Mouse (Mus musculus) cortical plate, adult 2 months (tissue): Measurements from ENCODE around the gene Nfya.

Source experiments
- CTCF ChIP-seq: fragments of 200-500 bp; IDR thresholded peaks from 2 replicates; pipeline ENCODE4 v1.5.1; 2011; ENCODE audit warnings: mild to moderate bottlenecking, control low read depth, low read length; ENCODE audit not compliant: insufficient read depth; ENCODE audit errors: extremely low read depth
- POLR2A ChIP-seq: fragments of 200-500 bp; IDR thresholded peaks from 2 replicates; pipeline ENCODE4 v1.6.1; 2011; ENCODE audit warnings: mild to moderate bottlenecking, low read length, control low read depth; ENCODE audit not compliant: insufficient read depth; ENCODE audit errors: extremely low read depth

GRCm38 (mm10) chr17:48418174-48418573, 8.5 kb upstream of the Nfya start:
- TF ChIP-seq CTCF: no peak
- TF ChIP-seq POLR2A: no peak
